Mouse (Mus musculus) forebrain, embryonic 12.5 days (tissue): ENCODE data around the gene Osbpl9. TPM values are rescaled to one million over a fixed set of nuclear protein-coding genes. Genes with fewer than 3 reads are reported as not detected.

Experiments
- ATAC-seq: fragments of 200-750 bp; cut with Nextera tagmentation; 2 replicates; pipeline ENCODE4 v1.8.0; 2017; ENCODE audit warnings: moderate TSS enrichment; ENCODE audit not compliant: low FRiP score
- H3K27ac ChIP-seq: fragments of 300-500 bp; sonication (generic); 2 replicates; pipeline ENCODE4 v1.5.1; 2016; ENCODE audit warnings: mild to moderate bottlenecking
- H3K27me3 ChIP-seq: fragments of 300-500 bp; sonication (generic); 2 replicates; pipeline ENCODE4 v1.6.1; 2016; ENCODE audit warnings: mild to moderate bottlenecking
- H3K36me3 ChIP-seq: fragments of 300-500 bp; sonication (generic); replicated peaks from 2 replicates; pipeline ENCODE4 v1.6.1; 2016; ENCODE audit warnings: mild to moderate bottlenecking
- H3K4me1 ChIP-seq: fragments of 300-500 bp; sonication (generic); 2 replicates; pipeline ENCODE4 v1.6.1; 2016
- H3K4me2 ChIP-seq: fragments of 300-500 bp; sonication (generic); 2 replicates; pipeline ENCODE4 v1.6.1; 2016; ENCODE audit warnings: mild to moderate bottlenecking, moderate library complexity
- H3K4me3 ChIP-seq: fragments of 300-500 bp; sonication (generic); replicated peaks from 2 replicates; pipeline ENCODE4 v1.5.1; 2016; ENCODE audit warnings: mild to moderate bottlenecking
- H3K9ac ChIP-seq: fragments of 300-500 bp; sonication (generic); 2 replicates; pipeline ENCODE4 v1.6.1; 2016; ENCODE audit warnings: mild to moderate bottlenecking
- H3K9me3 ChIP-seq: fragments of 300-500 bp; sonication (generic); 2 replicates; pipeline ENCODE4 v1.6.1; 2016
- WGBS: fragments of 180-500 bp; shearing (Covaris S2); methylation state at CpG from one replicate; pipeline ENCODE4 v1.1.7; 2016; 5-methylcytosine and 5-hydroxymethylcytosine counted together
- polyA plus RNA-seq: library from polyadenylated mRNA; unstranded; fragments of >200 nt; fragmentation: Nextera tagmentation; extraction: Ambion mirVana; gene quantifications from 2 replicates; pipeline ENCODE4 v1.2.1, GENCODE M21; 2016

The Osbpl9 gene
- polyA plus RNA-seq, 1 experiment from 2014 or later: 74.6 TPM

GRCm38 (mm10) chr4:109109012-109109411 is 93.1 kb downstream of the Osbpl9 start:
- Histone ChIP-seq H3K27ac (no peak overlapping the region), H3K4me1 (peaks cover 6% of the 10 kb centered on the region; the same call in 1 of the 2 replicates), H3K9me3 (no peaks in the 10 kb centered on the region), H3K4me2 (no peak overlapping the region), H3K27me3 (no peaks in the 10 kb centered on the region), H3K9ac (no peak overlapping the region), H3K4me3 (no peak overlapping the region), H3K36me3 (no peaks in the 10 kb centered on the region)
- no peak for ATAC-seq
- 85% methylated on average over 6 of the region's 6 CpGs for WGBS

GRCm38 (mm10) chr4:109106594-109106993 is 95.5 kb downstream of the Osbpl9 start:
- Histone ChIP-seq H3K9ac (no peak overlapping the region), H3K9me3 (no peaks in the 10 kb centered on the region), H3K27ac (no peak overlapping the region), H3K4me1 (no peaks in the 10 kb centered on the region), H3K4me2 (no peak overlapping the region), H3K27me3 (no peaks in the 10 kb centered on the region), H3K36me3 (no peaks in the 10 kb centered on the region), H3K4me3 (no peak overlapping the region)
- ATAC-seq: no peak

- Histone ChIP-seq H3K4me3 (no peak overlapping the region), H3K36me3 (no peaks in the 10 kb centered on the region), H3K9me3 (no peaks in the 10 kb centered on the region), H3K9ac (no peak overlapping the region), H3K27me3 (no peaks in the 10 kb centered on the region), H3K4me1 (no peaks in the 10 kb centered on the region), H3K27ac (no peak overlapping the region), H3K4me2 (no peak overlapping the region)
- no peak for ATAC-seq
- WGBS: 85% methylated on average over 3 of the region's 3 CpGs
These were observed 96.0 kb downstream of the Osbpl9 start for GRCm38 (mm10) chr4:109106034-109106433.

- no peak for ATAC-seq
- Histone ChIP-seq H3K36me3 (peaks cover 3% of the 10 kb centered on the region; the same call in 1 of the 2 replicates), H3K4me2 (no peak overlapping the region), H3K27ac (no peak overlapping the region), H3K4me1 (no peaks in the 10 kb centered on the region), H3K9me3 (no peaks in the 10 kb centered on the region), H3K27me3 (no peaks in the 10 kb centered on the region), H3K4me3 (no peak overlapping the region), H3K9ac (no peak overlapping the region)
These were observed 96.8 kb downstream of the Osbpl9 start for GRCm38 (mm10) chr4:109105254-109105653.

- H3K9me3 ChIP-seq: no peaks in the 10 kb centered on the region
- peaks cover 3% of the 10 kb centered on the region; the same call in 1 of the 2 replicates for H3K36me3 ChIP-seq
- no peak overlapping the region for H3K4me2 ChIP-seq
- no peak overlapping the region for H3K9ac ChIP-seq
- H3K27ac ChIP-seq: no peak overlapping the region
- 88% methylated on average over 9 of the region's 9 CpGs for WGBS
- no peak overlapping the region for H3K4me3 ChIP-seq
- H3K4me1 ChIP-seq: no peaks in the 10 kb centered on the region
- H3K27me3 ChIP-seq: no peaks in the 10 kb centered on the region
- ATAC-seq: no peak
These were observed 98.8 kb downstream of the Osbpl9 start for GRCm38 (mm10) chr4:109103145-109103883.

GRCm38 (mm10) chr4:109102574-109102973 is 99.5 kb downstream of the Osbpl9 start:
- Histone ChIP-seq H3K27me3 (no peaks in the 10 kb centered on the region), H3K4me2 (no peak overlapping the region), H3K9me3 (no peaks in the 10 kb centered on the region), H3K9ac (no peak overlapping the region), H3K27ac (no peak overlapping the region), H3K4me3 (no peak overlapping the region), H3K36me3 (peaks cover 3% of the 10 kb centered on the region; the same call in 1 of the 2 replicates), H3K4me1 (no peaks in the 10 kb centered on the region)
- WGBS: 86% methylated on average over 5 of the region's 5 CpGs
- no peak for ATAC-seq

GRCm38 (mm10) chr4:109098861-109099260 is 103.2 kb downstream of the Osbpl9 start:
- WGBS: 92% methylated on average over 3 of the region's 3 CpGs
- H3K27ac ChIP-seq: no peak overlapping the region
- H3K9me3 ChIP-seq: no peaks in the 10 kb centered on the region
- no peak for ATAC-seq
- H3K4me1 ChIP-seq: no peaks in the 10 kb centered on the region
- no peak overlapping the region for H3K4me2 ChIP-seq
- no peaks in the 10 kb centered on the region for H3K27me3 ChIP-seq
- H3K4me3 ChIP-seq: no peak overlapping the region
- H3K9ac ChIP-seq: no peak overlapping the region
- peaks cover 3% of the 10 kb centered on the region; the same call in 1 of the 2 replicates for H3K36me3 ChIP-seq

- H3K36me3 ChIP-seq: no peaks in the 10 kb centered on the region
- no peaks in the 10 kb centered on the region for H3K4me1 ChIP-seq
- whole genome bisulfite sequencing: 78% methylated on average over 2 of the region's 2 CpGs
- no peak overlapping the region for H3K4me2 ChIP-seq
- H3K4me3 ChIP-seq: no peak overlapping the region
- H3K9me3 ChIP-seq: no peaks in the 10 kb centered on the region
- no peaks in the 10 kb centered on the region for H3K27me3 ChIP-seq
- H3K27ac ChIP-seq: no peak overlapping the region
- ATAC-seq: no peak
- H3K9ac ChIP-seq: no peak overlapping the region
These were observed 107.8 kb downstream of the Osbpl9 start for GRCm38 (mm10) chr4:109094269-109094668.

- no peak for ATAC-seq
- no peaks in the 10 kb centered on the region for H3K4me1 ChIP-seq
- no peak overlapping the region for H3K27ac ChIP-seq
- no peaks in the 10 kb centered on the region for H3K27me3 ChIP-seq
- no peak overlapping the region for H3K9ac ChIP-seq
- WGBS: 93% methylated on average over 5 of the region's 5 CpGs
- no peak overlapping the region for H3K4me3 ChIP-seq
- H3K9me3 ChIP-seq: no peaks in the 10 kb centered on the region
- no peaks in the 10 kb centered on the region for H3K36me3 ChIP-seq
- no peak overlapping the region for H3K4me2 ChIP-seq
These were observed 109.7 kb downstream of the Osbpl9 start for GRCm38 (mm10) chr4:109092344-109092743.

GRCm38 (mm10) chr4:109091241-109091777 is 110.8 kb downstream of the Osbpl9 start:
- Histone ChIP-seq H3K27ac (no peak overlapping the region), H3K27me3 (no peaks in the 10 kb centered on the region), H3K4me1 (no peaks in the 10 kb centered on the region), H3K4me3 (no peak overlapping the region), H3K4me2 (no peak overlapping the region), H3K36me3 (no peaks in the 10 kb centered on the region), H3K9me3 (no peaks in the 10 kb centered on the region), H3K9ac (no peak overlapping the region)
- ATAC-seq: no peak
- WGBS: 78% methylated on average over 8 of the region's 8 CpGs

GRCm38 (mm10) chr4:109089999-109090398 is 112.1 kb downstream of the Osbpl9 start:
- no peaks in the 10 kb centered on the region for H3K36me3 ChIP-seq
- H3K27ac ChIP-seq: no peak overlapping the region
- H3K4me1 ChIP-seq: no peaks in the 10 kb centered on the region
- no peaks in the 10 kb centered on the region for H3K9me3 ChIP-seq
- H3K27me3 ChIP-seq: no peaks in the 10 kb centered on the region
- ATAC-seq: no peak
- no peak overlapping the region for H3K9ac ChIP-seq
- H3K4me2 ChIP-seq: no peak overlapping the region
- H3K4me3 ChIP-seq: no peak overlapping the region
- WGBS: 87% methylated on average over 6 of the region's 6 CpGs

GRCm38 (mm10) chr4:109089171-109089570 is 112.9 kb downstream of the Osbpl9 start:
- 94% methylated on average over 5 of the region's 5 CpGs for WGBS
- no peak overlapping the region for H3K9ac ChIP-seq
- no peaks in the 10 kb centered on the region for H3K4me1 ChIP-seq
- no peaks in the 10 kb centered on the region for H3K27me3 ChIP-seq
- H3K4me2 ChIP-seq: no peak overlapping the region
- ATAC-seq: no peak
- no peaks in the 10 kb centered on the region for H3K36me3 ChIP-seq
- no peak overlapping the region for H3K27ac ChIP-seq
- no peak overlapping the region for H3K4me3 ChIP-seq
- H3K9me3 ChIP-seq: no peaks in the 10 kb centered on the region

- 80% methylated on average over 5 of the region's 5 CpGs for WGBS
- Histone ChIP-seq H3K4me3 (no peak overlapping the region), H3K9ac (no peak overlapping the region), H3K36me3 (peaks cover 24% of the 10 kb centered on the region), H3K27me3 (no peaks in the 10 kb centered on the region), H3K9me3 (no peaks in the 10 kb centered on the region), H3K27ac (no peak overlapping the region), H3K4me2 (no peak overlapping the region), H3K4me1 (no peaks in the 10 kb centered on the region)
- ATAC-seq: no peak
These were observed 122.0 kb downstream of the Osbpl9 start for GRCm38 (mm10) chr4:109080118-109080517.
